Mouse (Mus musculus) midbrain, embryonic 11.5 days (tissue): Measurements from ENCODE around the gene Hist1h2br. TPM values are rescaled to one million over a fixed set of nuclear protein-coding genes. Genes with fewer than 3 reads are reported as not detected.
"Not testable (repeated sequence)": the region's sequence is repeated elsewhere in the genome, so short reads cannot be mapped to it uniquely, and the experiment has no call there.

Source experiments
- ATAC-seq: fragments of 200-750 bp; cut with Nextera tagmentation; 2 replicates; pipeline ENCODE4 v1.8.0; 2017; ENCODE audit warnings: moderate TSS enrichment, moderate library complexity; ENCODE audit not compliant: low FRiP score
- DNase-seq: peaks from one replicate; pipeline ENCODE4 v3.0.0; 2015; ENCODE audit warnings: low spot score; ENCODE audit errors: missing footprints
- H3K27ac ChIP-seq: fragments of 300-500 bp; sonication (generic); 2 replicates; pipeline ENCODE4 v1.5.1; 2014; ENCODE audit warnings: low read depth, low read length
- H3K27me3 ChIP-seq: fragments of 300-500 bp; sonication (generic); 2 replicates; pipeline ENCODE4 v1.6.1; 2014; ENCODE audit warnings: mild to moderate bottlenecking, low read length, moderate library complexity, mixed read lengths; ENCODE audit not compliant: control insufficient read depth, insufficient read depth
- H3K36me3 ChIP-seq: fragments of 300-500 bp; sonication (generic); 2 replicates; pipeline ENCODE4 v1.6.1; 2014; ENCODE audit warnings: mild to moderate bottlenecking, low read length, moderate library complexity, mixed read lengths; ENCODE audit not compliant: control insufficient read depth, insufficient read depth
- H3K4me1 ChIP-seq: fragments of 300-500 bp; sonication (generic); 2 replicates; pipeline ENCODE4 v1.6.1; 2014; ENCODE audit warnings: low read length; ENCODE audit not compliant: control insufficient read depth, insufficient read depth
- H3K4me2 ChIP-seq: fragments of 300-500 bp; sonication (generic); 2 replicates; pipeline ENCODE4 v1.6.1; 2014; ENCODE audit warnings: mild to moderate bottlenecking, moderate library complexity
- H3K4me3 ChIP-seq: fragments of 300-500 bp; sonication (generic); 2 replicates; pipeline ENCODE4 v1.5.1; 2014; ENCODE audit warnings: low read depth, low read length
- H3K9ac ChIP-seq: fragments of 300-500 bp; sonication (generic); 2 replicates; pipeline ENCODE4 v1.6.1; 2014; ENCODE audit warnings: low read length
- H3K9me3 ChIP-seq: fragments of 300-500 bp; sonication (generic); 2 replicates; pipeline ENCODE4 v1.6.1; 2016; ENCODE audit warnings: low read length; ENCODE audit not compliant: control insufficient read depth
- WGBS: fragments of 180-500 bp; shearing (Covaris S2); extraction: QIAGEN DNeasy Blood & Tissue Kit; methylation state at CpG from one replicate; pipeline ENCODE4 v1.1.7; 2014; 5-methylcytosine and 5-hydroxymethylcytosine counted together
- polyA plus RNA-seq: library from polyadenylated mRNA; unstranded; fragments of >200 nt; fragmentation: Nextera tagmentation; extraction: Ambion mirVana; gene quantifications from 2 replicates; pipeline ENCODE4 v1.2.1, GENCODE M21; 2014

Gene Hist1h2br
- 17.8 and 23.1 TPM in 2 replicates for polyA plus RNA-seq

DNA sequence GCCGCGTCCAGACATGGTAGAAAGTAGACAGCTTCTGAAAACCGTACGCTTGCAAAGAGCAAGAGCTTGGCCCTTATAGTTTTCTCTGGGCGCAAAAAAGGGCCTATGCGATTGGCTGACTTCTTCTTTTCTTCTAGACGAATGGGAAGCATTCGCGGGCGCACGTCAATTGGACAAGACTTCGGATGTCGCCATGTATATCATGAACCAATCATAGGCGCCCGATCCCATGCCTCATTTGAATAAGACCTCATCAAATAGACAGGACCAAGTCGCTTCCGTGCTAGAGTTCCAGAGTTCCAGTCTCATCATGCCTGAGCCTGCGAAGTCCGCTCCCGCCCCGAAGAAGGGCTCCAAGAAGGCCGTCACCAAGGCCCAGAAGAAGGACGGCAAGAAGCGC is at the start of gene Hist1h2br, which contains the start of gene Hist1h2ap:
Gene Hist1h2br (plus strand): TSS at position 283 of the 400 bp plus-strand sequence.
Gene Hist1h2ap (minus strand): TSS at position 47 of the 400 bp plus-strand sequence.
- H3K4me1 ChIP-seq, H3K4me3 ChIP-seq, H3K9ac ChIP-seq, H3K4me2 ChIP-seq, H3K36me3 ChIP-seq, H3K27me3 ChIP-seq, H3K9me3 ChIP-seq, DNase-seq, H3K27ac ChIP-seq: not testable (repeated sequence)
- ATAC-seq: peak; percentile 95
- no CpG with 5 or more reads among the region's 24 CpGs for WGBS

DNA sequence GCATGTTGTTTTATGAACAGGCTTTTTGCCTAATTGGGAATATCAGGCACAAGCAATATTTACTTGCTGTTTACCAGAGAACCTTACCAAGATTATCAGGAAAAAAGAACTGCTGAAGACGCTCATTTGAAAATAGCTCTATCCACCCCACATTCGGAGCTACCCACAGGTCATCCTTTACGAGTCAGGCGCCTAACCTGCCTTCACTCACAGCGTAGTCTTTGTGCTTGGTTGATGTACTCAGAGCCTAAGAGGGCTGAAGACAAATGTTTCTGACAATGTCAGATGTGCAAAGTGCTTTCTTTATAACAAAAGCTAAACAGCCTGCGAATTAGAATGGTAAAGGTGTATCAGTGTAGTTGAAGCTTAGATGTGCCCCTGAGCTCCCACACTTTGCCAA is 49.2 kb upstream of the Hist1h2br start:
- Histone ChIP-seq H3K4me1 (peaks cover 39% of the 10 kb centered on the region), H3K36me3 (no peaks in the 10 kb centered on the region), H3K27me3 (no peaks in the 10 kb centered on the region), H3K9ac (peak overlapping the region; percentile 68), H3K4me3 (no peak overlapping the region), H3K27ac (peak overlapping the region; percentile 87), H3K9me3 (no peaks in the 10 kb centered on the region), H3K4me2 (peak overlapping the region; percentile 57)
- 23% methylated on average over 6 of the region's 6 CpGs for WGBS
- DNase-seq: peak; percentile 86
- no peak for ATAC-seq

DNA sequence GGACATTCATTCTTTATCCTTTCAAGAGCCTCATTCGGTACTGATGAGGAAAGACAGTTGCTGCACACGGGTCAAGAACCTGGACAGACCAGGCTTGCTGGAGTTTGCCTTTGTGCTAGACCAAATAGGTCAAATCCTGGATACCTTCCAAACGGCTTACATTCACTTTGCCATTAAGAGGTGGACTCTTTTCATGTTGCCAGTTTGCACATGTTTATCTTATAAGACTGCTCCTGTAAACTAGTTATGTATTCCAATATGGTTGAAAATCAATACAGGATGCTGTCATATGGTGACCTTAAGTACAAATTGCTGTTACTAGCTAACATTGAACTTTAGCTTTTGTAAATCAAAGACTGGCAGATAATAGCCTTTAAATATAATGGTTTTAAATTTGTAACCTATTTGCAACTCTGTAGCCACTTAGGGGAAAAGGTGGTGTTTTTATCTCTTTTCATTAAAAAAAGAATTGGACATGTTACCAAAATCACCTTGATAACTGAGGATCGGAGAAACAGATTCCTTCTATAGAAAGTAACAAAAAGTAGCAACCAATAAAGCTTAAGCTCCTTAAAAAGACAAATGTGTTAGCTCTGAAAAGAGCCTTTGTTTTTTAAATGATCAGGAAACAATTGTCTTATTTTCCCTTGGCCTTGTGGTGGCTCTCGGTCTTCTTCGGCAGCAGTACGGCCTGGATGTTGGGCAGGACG is 47.2 kb upstream of the Hist1h2br start:
- Histone ChIP-seq H3K27me3 (no peaks in the 10 kb centered on the region), H3K4me3 (peak overlapping the region; percentile 34), H3K4me1 (peaks cover 34% of the 10 kb centered on the region), H3K27ac (peak overlapping the region; percentile 80), H3K9me3 (no peaks in the 10 kb centered on the region), H3K36me3 (no peaks in the 10 kb centered on the region), H3K4me2 (peak overlapping the region; percentile 48), H3K9ac (peak overlapping the region; percentile 64)
- DNase-seq (peak; percentile 93), ATAC-seq (no peak)
- 6% methylated on average over 8 of the region's 8 CpGs for WGBS

DNA sequence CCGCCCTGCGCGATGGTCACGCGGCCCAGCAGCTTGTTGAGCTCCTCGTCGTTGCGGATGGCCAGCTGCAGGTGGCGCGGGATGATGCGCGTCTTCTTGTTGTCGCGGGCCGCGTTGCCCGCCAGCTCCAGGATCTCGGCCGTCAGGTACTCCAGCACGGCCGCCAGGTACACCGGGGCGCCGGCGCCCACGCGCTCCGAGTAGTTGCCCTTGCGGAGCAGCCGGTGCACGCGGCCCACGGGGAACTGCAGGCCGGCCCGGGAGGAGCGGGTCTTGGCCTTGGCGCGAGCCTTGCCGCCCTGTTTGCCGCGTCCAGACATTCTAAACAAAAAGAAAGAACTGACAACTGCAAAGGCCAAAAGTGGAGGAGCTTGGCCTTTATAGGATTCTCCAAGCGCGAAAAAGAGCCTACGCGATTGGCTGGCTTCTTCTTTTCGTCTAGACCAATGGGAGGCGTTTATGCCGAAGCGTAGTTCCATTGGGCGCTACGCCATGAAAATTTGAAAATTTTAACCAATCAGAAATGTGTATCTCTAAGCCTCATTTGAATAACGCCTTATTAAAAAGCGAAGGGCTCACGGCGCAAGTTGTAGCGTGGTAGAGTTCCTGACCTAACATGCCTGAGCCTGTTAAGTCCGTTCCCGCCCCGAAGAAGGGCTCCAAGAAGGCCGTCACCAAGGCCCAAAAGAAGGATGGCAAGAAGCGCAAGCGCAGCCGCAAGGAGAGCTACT is 46.5 kb upstream of the Hist1h2br start, which contains the start of the genes Hist1h2an and Hist1h2bp:
Gene Hist1h2an (minus strand): TSS at position 320 of the 731 bp plus-strand sequence.
Gene Hist1h2bp (plus strand): TSS at position 563 of the 731 bp plus-strand sequence.
- not testable (repeated sequence) for H3K36me3 ChIP-seq, H3K9me3 ChIP-seq, H3K27me3 ChIP-seq
- Histone ChIP-seq H3K4me2 (peak within 1 kb of the TSS; percentile 48), H3K4me3 (peak within 1 kb of the TSS; percentile 34), H3K4me1 (peaks cover 34% of the 10 kb centered on the region), H3K27ac (peak within 1 kb of the TSS; percentile 87), H3K9ac (peak within 1 kb of the TSS; percentile 64)
- ATAC-seq: peak; percentile 95
- under 1% methylated on average over 33 of the region's 63 CpGs for WGBS
- peak; percentile 99 for DNase-seq

GRCm38 (mm10) chr13:21787760-21788593 is 45.6 kb upstream of the Hist1h2br start:
- Histone ChIP-seq H3K27ac (peak overlapping the region; percentile 87), H3K9me3 (no peaks in the 10 kb centered on the region), H3K27me3 (no peaks in the 10 kb centered on the region), H3K4me3 (peak overlapping the region; percentile 18; the same call in 1 of the 2 replicates), H3K4me1 (peaks cover 29% of the 10 kb centered on the region), H3K9ac (peak overlapping the region; percentile 54), H3K36me3 (no peaks in the 10 kb centered on the region), H3K4me2 (peak overlapping the region; percentile 35)
- peak; percentile 25 for ATAC-seq
- WGBS: 11% methylated on average over 14 of the region's 21 CpGs
- DNase-seq: peak; percentile 93

- ATAC-seq: no peak
- no peak overlapping the region for H3K4me2 ChIP-seq
- WGBS: 61% methylated on average over 6 of the region's 6 CpGs
- H3K4me1 ChIP-seq: peaks cover 20% of the 10 kb centered on the region
- no peaks in the 10 kb centered on the region for H3K27me3 ChIP-seq
- H3K9ac ChIP-seq: no peak overlapping the region
- H3K36me3 ChIP-seq: no peaks in the 10 kb centered on the region
- DNase-seq: peak; percentile 88
- no peak overlapping the region for H3K27ac ChIP-seq
- no peak overlapping the region for H3K4me3 ChIP-seq
- H3K9me3 ChIP-seq: no peaks in the 10 kb centered on the region
Observed at GRCm38 (mm10) chr13:21789925-21790324, 43.6 kb upstream of the Hist1h2br start.

DNA sequence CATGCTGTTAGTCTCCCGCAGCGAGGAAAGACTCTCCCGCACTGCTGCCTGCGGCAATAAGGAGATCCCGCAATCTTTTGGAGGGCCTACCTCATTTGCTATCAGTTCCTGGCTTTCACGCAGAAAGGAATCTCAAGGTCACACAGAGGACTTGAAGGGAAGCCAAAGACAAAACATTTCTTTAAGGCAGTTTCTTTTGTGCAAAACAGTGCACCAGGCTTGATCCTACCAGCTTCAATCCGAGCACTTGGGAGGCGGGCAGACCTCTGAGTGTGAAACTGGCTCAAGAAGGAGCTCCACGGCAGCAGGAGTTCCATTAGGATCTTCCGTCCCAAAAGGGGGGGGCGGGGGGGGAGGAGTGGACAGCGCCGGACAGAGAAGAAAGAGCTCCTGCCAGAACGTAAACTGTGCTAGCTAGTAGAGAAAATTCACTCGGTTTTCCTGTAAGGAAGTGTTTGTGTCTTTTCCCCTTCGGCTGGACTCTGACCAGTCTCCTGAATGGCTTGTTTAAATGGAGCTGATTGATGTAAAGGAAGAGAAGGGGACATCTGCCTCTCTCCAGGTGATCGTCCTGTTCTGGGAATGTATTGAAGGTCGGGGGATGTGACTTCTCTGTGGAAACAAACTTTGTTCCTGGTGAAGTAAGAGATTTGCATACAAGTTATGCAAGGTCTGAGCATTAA is 42.8 kb upstream of the Hist1h2br start:
- Histone ChIP-seq H3K4me2 (peak overlapping the region; percentile 34; the same call in 1 of the 2 replicates), H3K4me1 (peaks cover 18% of the 10 kb centered on the region), H3K4me3 (peak overlapping the region; percentile 4; the same call in 1 of the 2 replicates), H3K9me3 (no peaks in the 10 kb centered on the region), H3K27ac (no peak overlapping the region), H3K27me3 (no peaks in the 10 kb centered on the region), H3K36me3 (no peaks in the 10 kb centered on the region), H3K9ac (peak overlapping the region; percentile 44)
- ATAC-seq (no peak), DNase-seq (peak; percentile 92)
- WGBS: 7% methylated on average over 18 of the region's 18 CpGs

GRCm38 (mm10) chr13:21795584-21795983 is 38.0 kb upstream of the Hist1h2br start:
- no peak for ATAC-seq
- Histone ChIP-seq H3K4me2 (no peak overlapping the region), H3K9ac (no peak overlapping the region), H3K4me3 (no peak overlapping the region), H3K27ac (no peak overlapping the region), H3K27me3 (no peaks in the 10 kb centered on the region), H3K9me3 (no peaks in the 10 kb centered on the region), H3K36me3 (no peaks in the 10 kb centered on the region), H3K4me1 (peaks cover 5% of the 10 kb centered on the region; the same call in 1 of the 2 replicates)
- DNase-seq: no peak
- WGBS: 92% methylated on average over 7 of the region's 7 CpGs
